Mouse (Mus musculus) regulatory T cell (primary cell): Measurements from ENCODE around the gene Mgarp.
"Not testable (repeated sequence)": the region's sequence is repeated elsewhere in the genome, so short reads cannot be mapped to it uniquely, and the experiment has no call there.

Experiments
- in situ Hi-C: fragments of 300-600 bp; cut with MboI, MseI; formaldehyde crosslinking; loops from one replicate; pipeline ENCODE4 v1.15.1; 2025; ENCODE audit warnings: high pct_unique_total_duplicates

Gene Mgarp

DNA sequence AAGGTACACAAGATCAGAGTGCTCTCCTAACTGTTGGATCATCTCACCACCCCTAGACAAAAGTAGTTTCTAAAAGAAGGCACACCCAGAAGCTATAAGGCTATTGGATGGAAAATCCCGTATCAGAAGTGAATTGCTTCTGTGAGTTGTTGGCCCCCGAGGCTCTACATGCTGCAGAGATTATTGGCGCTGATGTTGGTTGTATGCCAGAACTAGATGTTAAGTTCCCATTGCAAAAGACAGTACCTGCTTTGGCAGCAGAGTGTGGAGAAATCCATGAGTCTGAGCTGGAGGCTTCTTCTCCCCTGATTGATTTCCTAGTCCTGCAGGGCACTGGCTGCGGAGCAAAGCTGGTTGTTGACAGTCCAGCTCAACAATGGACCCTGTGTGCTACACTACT is 28.5 kb downstream of the Mgarp start:
- in situ Hi-C loops, result no loop called here

DNA sequence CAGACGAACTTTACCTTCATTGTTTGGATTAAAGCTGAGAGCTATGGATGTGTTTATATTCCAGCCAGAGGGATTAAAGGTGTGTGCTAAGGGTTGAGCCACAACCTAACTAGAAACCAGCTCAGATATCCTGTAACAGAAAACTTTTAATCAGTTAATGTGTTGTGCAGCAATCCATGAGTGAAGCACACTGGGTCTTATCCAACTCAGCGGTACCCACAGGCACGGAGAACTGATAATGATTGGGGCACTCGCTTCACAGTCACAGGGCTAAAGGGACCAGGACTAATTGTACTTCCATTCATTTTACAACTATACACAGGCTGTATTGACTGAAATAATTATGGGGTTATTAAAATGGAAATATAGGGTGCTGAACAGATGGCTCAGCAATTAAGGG is 29.6 kb downstream of the Mgarp start:
- in situ Hi-C loops, result no loop called here

DNA sequence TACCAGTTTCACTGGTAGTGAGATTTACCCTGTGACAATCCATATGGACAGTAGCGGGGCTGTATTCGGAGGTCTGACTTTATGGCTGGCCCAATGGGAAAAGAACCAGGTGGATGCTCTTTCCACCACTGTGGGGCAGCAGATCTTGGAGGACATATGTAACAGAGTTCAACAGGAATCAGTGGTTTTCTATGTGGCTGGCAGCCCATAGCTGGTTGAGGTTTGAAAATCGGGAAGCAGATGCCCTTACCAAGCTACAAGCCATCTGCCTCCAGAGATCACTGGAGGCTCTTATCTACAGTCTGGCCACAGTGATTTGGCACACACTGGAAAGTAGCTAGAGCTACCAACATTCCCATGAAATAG is 31.0 kb downstream of the Mgarp start:
- in situ Hi-C loops, result no loop called here

DNA sequence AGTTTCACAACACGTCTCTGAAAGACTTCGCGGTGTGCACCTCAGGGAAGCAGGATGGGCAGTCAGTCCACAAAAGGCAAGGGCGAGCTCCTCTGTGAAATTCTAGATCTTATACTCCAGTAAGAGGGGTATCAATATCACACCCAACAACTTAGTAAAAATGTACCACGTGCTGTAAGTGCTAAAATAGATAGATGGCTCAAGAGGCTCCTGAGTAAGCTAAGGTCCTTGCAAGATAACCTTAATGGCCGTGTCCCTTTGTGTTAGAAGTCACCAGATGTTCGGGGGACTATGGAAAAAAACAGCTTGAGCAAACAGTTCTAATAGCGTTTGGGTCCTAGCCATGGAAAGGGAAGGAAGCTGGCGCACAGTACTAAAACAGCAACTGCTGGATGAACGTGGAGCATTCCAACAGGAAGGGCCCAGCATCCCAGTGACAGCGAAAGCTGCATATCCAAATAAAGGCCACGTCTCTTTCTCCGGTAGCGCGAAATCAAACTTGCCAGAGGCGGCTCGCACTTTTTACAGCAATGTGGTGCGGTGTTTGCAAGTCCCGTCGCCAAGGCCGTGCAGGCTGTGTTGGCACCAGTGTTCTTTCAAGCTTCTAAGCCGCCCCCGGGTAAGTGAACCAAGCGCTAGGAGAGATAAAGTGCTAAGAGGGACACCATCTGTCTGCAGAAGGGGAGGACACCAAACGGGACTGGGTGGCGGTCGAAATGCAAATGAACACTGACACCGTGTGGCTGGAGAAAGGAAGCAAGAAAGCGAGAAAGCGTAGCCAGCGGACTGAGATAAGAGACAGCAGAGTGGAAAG is 31.6 kb downstream of the Mgarp start:
- in situ Hi-C loops, result no loop called here

DNA sequence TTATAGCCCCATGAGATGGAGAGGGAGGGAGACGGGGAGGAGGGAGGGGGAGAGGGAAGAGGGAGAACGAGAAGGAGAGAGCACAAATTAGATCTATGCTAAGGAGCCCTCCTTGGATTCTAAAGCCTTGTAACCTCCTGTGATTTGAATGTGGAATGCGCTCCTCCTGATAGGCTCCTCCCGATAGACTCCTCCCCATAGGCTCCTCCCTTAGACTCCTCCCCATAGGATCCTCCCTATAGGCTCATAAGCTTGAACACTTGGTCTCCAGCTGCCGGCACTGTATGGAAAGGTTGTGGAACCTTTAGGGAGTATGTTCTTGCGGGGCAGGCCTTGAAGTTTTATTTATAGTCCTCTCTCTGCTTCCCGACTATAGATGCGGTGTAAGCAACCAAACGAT is 35.5 kb downstream of the Mgarp start:
- in situ Hi-C loops, result no loop called here

DNA sequence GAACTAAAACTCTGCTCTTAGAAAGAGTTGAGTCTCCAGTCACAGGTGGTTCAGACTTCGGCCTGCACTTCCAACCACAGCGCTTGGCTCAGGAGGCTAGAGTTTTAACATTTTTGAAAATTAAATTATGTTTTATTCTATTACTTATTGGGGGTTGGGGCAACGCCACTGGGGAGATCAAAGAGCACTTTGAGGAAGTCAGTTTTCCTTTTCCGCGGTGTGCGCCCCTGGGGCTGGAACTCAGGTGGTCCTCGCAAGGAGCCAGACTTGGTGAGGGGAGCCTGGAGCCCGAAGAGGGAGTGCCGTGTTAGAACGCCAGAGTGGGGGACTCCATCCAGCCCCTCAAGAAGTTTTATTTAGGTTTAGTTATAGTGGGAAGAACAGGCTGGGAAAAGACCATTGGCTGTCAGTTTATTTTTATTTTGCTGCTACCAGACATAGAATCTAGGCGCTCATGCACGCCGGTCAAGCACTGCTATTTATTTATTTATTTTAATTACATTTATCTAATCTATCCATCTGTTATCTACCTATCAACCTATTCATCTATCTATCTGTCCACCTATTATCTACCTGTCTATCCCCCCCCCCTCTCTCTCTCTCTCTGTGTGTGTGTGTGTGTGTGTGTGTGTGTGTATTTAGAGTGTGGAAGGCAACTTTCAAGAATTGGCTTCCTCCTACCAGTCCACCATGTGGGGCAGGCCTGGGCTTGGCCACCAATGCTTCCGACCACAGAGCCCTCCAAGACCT is 36.8 kb downstream of the Mgarp start:
- in situ Hi-C loops, result no loop called here

DNA sequence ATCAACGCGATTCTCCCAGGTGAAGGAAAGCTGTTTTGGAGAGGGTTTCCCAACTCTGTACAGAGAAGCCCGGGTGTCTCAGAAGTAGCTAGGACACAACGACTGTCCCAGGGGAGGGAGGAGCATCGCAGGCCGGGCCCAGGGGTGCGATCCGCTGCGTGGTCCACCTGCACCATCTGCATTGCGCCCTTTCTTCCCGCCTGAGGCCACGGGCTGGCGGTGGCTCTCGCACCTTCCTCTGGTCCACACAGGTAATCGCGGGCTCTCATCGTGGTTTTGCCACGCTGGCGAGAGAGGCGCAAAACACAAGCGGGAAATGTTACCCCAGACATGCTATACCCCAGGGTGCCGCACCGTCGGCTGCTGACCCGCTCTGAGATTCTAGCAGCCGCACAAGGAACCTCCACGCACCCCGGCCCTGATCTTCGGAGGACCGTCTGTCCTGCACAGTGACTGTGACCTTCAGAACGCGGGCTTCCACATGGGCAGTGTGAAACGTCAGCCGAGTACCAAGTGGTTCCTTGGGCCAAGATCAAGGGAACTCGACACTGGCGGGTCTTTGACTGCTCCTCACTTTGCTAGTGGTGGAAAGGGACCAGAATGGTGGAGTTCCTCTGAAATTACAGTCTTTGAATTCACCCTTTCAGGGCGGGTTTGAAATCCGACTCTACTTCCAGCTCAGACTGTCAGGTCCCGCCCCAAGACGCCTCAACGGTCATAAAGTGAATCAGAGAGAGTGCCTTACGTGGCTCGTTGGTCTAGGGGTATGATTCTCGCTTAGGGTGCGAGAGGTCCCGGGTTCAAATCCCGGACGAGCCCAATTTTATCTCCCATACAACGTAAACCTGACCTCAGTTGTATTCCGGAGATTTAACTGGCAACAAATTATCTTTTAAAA is 37.6 kb downstream of the Mgarp start:
- in situ Hi-C loops, result no loop called here

DNA sequence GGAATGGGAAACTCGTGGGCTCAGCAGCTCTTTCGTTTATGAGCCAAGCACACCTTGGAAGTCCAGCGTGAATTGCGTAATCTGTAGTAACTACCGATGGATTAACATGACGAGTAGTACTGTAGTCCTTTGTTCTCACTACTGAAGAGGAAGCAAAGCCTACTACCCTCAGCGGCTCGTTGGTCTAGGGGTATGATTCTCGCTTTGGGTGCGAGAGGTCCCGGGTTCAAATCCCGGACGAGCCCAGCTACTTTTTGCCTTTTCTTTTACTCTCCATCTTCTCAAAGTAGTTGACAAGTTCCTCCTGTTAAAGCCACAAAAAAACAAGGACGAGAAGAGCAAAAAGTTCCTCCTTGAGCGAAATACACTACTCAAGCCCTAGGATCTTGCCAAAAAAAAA is 38.4 kb downstream of the Mgarp start:
- in situ Hi-C loops, result no loop called here

DNA sequence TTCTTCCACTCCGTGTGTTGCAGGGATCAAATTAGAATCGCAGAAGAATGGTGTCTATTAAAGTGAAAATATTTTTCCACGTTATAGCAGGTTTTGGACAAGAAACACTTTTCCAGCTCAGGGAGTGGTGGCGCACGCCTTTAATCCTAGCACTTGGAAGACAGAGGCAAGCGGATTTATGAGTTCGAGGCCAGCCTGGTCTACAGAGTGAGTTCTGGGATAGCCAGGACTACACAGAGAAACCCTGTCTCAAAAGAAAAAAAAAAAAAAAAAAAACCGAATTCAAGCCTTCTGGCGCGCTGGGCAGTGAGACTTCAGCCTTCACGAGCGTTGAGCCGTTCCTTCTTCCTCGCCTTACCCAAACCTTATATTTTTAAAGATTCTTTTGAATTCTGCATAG is 38.9 kb downstream of the Mgarp start:
- in situ Hi-C loops, result no loop called here

DNA sequence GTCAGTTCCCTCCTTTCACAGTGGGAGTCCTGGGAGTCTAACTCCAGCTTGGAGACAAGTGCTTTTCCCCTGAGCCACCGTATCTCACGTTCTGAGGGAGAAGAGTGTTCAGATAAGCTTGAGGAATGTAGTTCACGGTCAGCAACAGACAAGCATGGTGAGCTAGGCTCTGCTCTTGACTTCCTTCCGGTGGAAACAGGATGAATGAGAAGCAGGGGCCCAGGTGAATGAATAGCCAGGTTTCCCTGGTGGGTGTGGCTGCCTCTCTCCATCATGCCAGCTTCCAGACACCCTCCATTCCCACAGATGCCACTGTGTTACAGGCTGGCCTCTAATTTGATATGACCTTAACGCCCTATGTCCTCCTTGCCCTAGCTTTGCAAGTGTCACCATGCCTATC is 39.5 kb downstream of the Mgarp start:
- in situ Hi-C loops, result no loop called here

DNA sequence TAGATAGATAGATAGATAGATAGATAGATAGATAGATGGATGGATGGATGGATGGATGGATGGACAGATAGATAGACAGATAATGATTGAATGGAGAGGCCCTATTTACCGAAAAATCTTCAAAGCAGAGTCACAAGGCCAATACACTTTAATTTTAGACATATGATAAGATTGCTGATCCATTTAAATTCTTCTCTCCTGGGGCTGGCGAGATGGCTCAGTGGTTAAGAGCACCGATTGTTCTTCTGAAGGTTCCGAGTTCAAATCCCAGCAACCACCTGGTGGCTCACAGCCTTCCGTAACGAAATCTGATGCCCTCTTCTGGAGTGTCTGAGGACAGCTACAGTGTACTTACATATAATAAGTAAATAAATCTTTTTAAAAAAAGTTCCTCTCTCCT is 41.6 kb downstream of the Mgarp start:
- in situ Hi-C loops, result loop anchor here (5.0 kb wide), 1 partner anchor 68 kb away; no protein-coding TSS in a partner anchor

DNA sequence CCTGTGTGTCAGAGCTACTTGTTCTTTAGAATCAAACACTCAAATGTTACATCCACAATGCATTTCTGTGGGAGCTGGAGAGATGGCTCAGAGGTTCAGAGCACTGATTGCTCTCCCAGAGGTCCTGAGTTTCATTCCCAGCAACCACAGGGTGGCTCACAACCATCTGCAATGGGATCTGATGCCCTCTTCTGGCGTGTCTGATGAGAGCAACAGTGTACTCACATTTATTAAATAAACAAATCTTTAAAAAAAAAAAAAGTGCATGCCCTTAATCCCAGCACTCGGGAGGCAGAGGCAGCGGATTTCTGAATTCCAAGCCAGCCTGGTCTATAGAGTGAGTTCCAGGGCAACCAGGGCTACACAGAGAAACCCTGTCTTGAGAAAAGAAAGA is 42.5 kb downstream of the Mgarp start:
- in situ Hi-C loops, result loop anchor here (5.0 kb wide), 1 partner anchor 67 kb away; no protein-coding TSS in a partner anchor

DNA sequence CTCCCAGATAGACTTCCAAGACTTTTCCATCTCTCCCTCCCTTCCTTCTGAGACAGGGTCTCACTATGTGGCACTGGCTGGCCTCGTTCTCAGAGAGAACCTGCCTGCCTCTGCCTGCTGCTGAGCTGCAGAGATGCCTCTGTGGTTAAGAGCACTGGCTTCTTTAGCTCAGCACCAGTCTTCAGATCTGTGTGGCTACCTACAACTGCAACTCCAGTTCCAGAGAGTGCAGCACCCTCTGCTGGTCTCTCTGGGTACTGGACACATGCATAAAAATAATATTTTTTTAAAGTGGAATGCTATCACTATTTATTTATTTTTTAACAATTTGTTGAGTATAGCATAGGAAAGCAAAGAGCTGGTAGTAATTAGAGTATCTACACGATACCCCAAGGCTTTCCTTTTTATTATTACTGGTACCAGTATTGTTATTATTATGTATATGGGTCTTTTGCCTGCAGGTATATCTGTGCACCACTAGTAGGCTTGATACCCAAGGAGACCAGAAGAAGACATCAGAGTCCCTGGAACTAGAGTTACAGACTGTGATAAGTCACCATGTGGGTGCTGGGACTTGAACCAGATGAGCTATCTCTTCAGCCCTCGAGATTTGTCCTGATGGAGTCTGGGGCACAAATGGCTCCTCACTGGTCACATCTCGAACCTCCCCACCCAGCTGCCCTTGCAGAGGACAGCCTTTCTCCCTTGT is 43.1 kb downstream of the Mgarp start:
- in situ Hi-C loops, result loop anchor here (5.0 kb wide), 1 partner anchor 66 kb away; no protein-coding TSS in a partner anchor

DNA sequence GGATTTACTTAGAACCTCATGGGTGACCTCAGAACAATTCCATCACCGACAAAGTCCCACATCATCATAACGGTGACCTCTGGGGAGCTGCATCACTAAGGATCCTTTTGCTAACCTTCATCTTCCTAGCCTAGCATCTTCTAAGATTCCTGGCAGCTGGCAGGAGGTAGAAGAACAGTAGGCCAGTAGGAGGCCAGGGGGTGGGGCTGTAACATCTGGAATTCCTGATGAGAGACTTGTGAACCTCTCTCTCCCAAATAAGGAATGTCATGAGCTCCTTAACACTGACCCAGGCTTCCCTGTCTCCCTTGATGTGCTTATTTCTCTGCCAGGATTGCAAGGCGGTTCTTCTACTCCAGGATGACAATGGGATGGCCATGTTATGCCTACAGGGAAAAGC is 45.7 kb downstream of the Mgarp start:
- in situ Hi-C loops, result loop anchor here (5.0 kb wide), 1 partner anchor 64 kb away; no protein-coding TSS in a partner anchor

DNA sequence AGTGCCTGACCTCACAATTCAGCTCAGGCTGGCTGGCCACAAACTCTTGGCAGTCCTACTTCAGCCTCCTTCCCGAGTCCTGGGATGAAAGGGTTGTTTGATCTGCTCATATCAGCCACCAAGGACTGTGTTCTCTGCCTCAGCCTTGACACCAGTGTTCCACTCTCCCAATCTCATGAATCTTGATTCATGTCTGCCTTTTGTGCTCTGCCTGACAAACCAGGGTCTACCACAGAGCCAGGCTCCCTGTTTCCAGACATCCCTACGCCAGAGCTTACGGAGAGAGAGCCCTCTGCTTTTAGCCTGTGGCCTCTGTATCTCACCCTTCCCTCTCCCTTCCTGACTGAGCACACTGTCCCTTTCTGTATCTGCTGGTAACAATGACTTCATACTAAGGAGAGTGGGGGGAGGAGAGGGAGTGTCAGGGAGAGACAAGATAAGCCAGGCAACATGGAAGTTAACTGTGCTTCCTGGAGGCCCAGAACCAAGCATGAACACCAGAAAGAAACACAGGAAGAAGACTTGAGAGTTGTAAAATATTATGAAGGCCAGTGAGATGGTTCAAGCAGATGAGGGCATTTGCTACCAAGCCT is 47.8 kb downstream of the Mgarp start:
- in situ Hi-C loops, result no loop called here

DNA sequence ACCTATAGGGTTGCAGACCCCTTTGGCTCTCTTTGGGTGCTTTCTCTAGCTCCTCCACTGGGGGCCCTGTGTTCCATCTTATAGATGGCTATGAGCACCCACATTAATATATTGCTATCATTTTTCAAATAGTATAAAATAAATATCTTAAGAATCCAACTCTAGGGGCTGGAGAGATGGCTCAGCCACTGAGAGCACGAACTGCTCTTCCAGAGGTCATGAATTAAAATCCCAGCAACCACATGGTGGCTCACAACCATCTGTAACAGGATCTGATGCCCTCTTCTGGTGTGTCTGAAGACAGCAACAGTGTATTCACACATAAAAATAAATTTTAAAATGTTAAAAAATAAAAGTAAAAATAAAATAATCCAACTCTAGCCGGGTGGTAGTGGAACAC is 51.5 kb downstream of the Mgarp start:
- in situ Hi-C loops, result not testable (repeated sequence)

DNA sequence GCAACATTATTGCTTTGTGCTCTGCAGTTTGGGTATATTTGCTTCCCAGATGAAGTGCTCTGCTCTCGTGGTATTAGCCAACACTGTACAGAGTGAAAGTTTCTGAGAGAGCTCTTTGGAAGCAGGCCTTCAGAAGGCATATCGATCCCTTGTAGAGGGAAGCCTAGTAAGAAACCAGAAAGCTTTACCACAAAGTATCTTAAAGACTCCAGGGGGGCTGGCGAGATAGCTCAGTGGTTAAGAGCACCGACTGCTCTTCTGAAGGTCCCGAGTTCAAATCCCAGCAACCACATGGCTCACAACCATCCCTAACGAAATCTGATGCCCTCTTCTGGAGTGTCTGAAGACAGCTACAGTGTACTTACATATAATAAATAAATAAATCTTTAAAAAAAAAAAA is 52.4 kb downstream of the Mgarp start:
- in situ Hi-C loops, result not testable (repeated sequence)

DNA sequence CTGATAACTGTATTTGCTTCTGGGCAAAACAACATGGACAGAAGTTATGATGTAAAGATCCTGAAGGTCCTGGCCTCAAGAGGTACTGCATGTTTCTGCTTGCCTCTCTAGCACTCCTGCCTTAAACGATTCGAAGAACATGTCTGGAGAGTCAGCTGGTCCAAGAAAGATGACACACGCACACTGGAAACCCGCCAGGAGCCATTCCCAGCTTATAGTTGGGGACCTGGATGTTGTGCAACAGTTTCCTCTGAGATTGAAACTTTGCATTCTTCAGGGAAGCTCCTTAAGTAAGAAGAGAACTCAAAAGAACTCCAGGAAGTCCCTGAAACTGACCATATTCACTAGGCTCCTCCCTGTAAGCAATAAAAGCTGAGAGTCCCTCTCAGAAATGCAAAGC is 53.3 kb downstream of the Mgarp start:
- in situ Hi-C loops, result no loop called here

DNA sequence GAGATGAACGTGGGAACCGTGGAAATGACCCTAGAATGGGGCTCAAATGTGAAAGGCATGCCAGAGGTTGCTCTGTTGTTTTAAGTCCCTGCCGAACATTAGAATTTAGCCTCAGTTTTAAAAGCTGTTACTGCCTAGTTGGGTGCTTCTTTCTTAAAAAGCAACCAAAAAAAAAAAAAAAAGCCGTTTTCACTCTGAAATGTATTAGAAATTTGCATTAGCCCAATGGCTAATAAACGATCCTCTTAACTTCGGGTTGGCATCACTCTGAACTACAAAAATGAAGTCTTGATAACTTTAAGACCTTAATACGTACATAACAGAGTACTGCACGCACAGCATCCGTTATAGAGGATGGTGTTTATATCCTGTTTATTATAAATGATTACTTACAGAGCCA is 54.4 kb downstream of the Mgarp start:
- in situ Hi-C loops, result no loop called here

DNA sequence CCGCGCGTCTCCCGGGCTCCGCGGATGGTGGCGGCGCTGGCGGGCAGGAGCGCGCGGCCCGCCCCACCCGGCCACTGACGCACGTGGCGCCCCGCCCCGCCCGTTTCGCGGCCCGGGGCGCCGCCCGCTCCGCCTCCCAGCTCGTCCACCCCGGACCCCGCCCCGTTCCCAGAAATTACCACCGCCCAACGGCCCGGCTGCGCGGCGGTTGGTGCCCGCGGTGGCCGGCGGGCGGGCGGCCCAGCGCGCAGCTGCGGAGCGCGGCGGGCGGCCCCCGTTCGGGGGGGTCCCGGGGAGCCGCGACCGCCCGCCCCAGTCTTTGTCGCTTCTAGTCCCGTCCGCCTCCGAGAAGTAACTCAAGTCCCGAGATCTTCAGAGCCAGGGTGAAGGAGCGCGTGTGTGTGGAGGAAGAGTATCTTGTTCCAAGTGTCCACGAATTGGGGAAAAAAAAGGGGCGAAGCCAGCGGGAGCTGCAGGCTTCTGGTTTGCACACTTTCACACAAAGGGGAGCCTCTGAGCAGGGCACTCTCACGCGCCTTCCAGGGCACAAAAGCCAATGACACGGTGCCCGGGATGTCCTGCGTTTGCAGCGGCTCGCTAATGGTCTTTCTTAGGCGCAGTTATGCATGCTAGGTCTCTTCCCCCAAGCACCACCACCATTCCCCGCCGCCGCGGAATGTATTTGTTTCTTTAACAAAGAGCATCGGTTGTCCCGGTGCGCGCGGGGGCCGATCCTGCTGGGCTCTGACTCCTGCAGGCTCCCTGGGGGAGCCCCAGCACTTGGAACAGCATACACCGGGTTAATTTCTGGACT is 55.1 kb downstream of the Mgarp start:
- in situ Hi-C loops, result no loop called here
